Comparison of ENCODE assay signal across 8 mouse cellular contexts in genomic region chr1:75494878-75495548, GRCm38 (mm10). TPM values are rescaled to one million over a fixed set of nuclear protein-coding genes. Genes with fewer than 3 reads are reported as not detected.
DNase-seq lines count a peak whose midpoint lies in the region; ATAC-seq and TF ChIP-seq lines count a peak whose summit lies in the region.
"Had no signal": no experiment of that assay in that cellular context is flagged by ENCODE, and none has a peak within 500 bp of the region (broad histone marks: within the 10 kb centered on the region; RNA-seq: fewer than 3 reads in every experiment).

No protein-coding gene starts in this region.

- H3K36me3 ChIP-seq in thymus, adult 2 months (ENCODE audit: control insufficient read depth, insufficient read depth, low read length), result no peaks in the 10 kb centered on the region
- peaks cover 5% of the 10 kb centered on the region for H3K36me3 ChIP-seq in forebrain, embryonic 16.5 days (ENCODE audit: control insufficient read depth, insufficient read depth)
- peaks cover 92% of the 10 kb centered on the region for H3K36me3 ChIP-seq in limb, embryonic 14.5 days (ENCODE audit: control insufficient read depth, insufficient read depth, low read length)
- H3K36me3 ChIP-seq in stomach, postnatal 0 days (ENCODE audit: control insufficient read depth, insufficient read depth, low read length), result peaks cover 14% of the 10 kb centered on the region; the same call in 1 of the 2 replicates

- no peak overlapping the region; the same call in 1 of the 2 replicates for H3K27ac ChIP-seq in thymus, adult 2 months (ENCODE audit: control insufficient read depth, insufficient read depth, low read length)
- no peak overlapping the region for H3K27ac ChIP-seq in forebrain, embryonic 16.5 days (ENCODE audit: low read length)
- no peak overlapping the region for H3K27ac ChIP-seq in limb, embryonic 14.5 days (replicated peaks; ENCODE audit: low read depth, low read length)
- no peak overlapping the region for H3K27ac ChIP-seq in stomach, postnatal 0 days (replicated peaks)
- H3K27ac ChIP-seq: heart, embryonic 13.5 days had no signal

- peak; percentile 25 for DNase-seq in thymus, adult 2 months
- no peak for DNase-seq in thymus, postnatal 25 days
- DNase-seq in brain, adult 2 months (ENCODE audit: low read depth, low spot score), result peak; percentile 72
- peak; percentile 84 for DNase-seq in limb, embryonic 14.5 days (ENCODE audit: low spot score)
- peak; percentile 70 for DNase-seq in stomach, postnatal 0 days (ENCODE audit: low spot score)
- no peak for DNase-seq in frontal cortex, postnatal 14 days (ENCODE audit: low spot score in 2 of 2)

- WGBS in thymus, adult 2 months, result 67% methylated on average over 12 of the region's 12 CpGs
- WGBS in forebrain, embryonic 16.5 days, result 48% methylated on average over 12 of the region's 12 CpGs
- WGBS in limb, embryonic 14.5 days, result 40% methylated on average over 12 of the region's 12 CpGs
- 44% methylated on average over 12 of the region's 12 CpGs for WGBS in stomach, postnatal 0 days

- H3K4me1 ChIP-seq in thymus, adult 2 months (replicated peaks; ENCODE audit: control insufficient read depth, insufficient read depth, low read length), result no peaks in the 10 kb centered on the region
- no peaks in the 10 kb centered on the region for H3K4me1 ChIP-seq in forebrain, embryonic 16.5 days (replicated peaks; ENCODE audit: control insufficient read depth, insufficient read depth, low read length)
- H3K4me1 ChIP-seq in limb, embryonic 14.5 days (ENCODE audit: control insufficient read depth, insufficient read depth, low read length), result no peaks in the 10 kb centered on the region; the same call in 1 of the 2 replicates
- H3K4me1 ChIP-seq in stomach, postnatal 0 days (replicated peaks; ENCODE audit: control insufficient read depth, insufficient read depth), result no peaks in the 10 kb centered on the region
- H3K4me1 ChIP-seq: heart, embryonic 13.5 days had no signal

- H3K27me3 ChIP-seq in thymus, adult 2 months (ENCODE audit: control insufficient read depth, insufficient read depth, low read length), result no peaks in the 10 kb centered on the region
- no peaks in the 10 kb centered on the region for H3K27me3 ChIP-seq in forebrain, embryonic 16.5 days (replicated peaks; ENCODE audit: control insufficient read depth, insufficient read depth, low read length)
- no peaks in the 10 kb centered on the region for H3K27me3 ChIP-seq in limb, embryonic 14.5 days (ENCODE audit: control insufficient read depth, insufficient read depth, low read length)
- no peaks in the 10 kb centered on the region for H3K27me3 ChIP-seq in stomach, postnatal 0 days (ENCODE audit: control insufficient read depth, insufficient read depth, low read length)
- H3K27me3 ChIP-seq: heart, embryonic 13.5 days had no signal

- 0 out of 2 replicates have a peak, but pooled peaks have one; percentile 23 for ATAC-seq in forebrain, embryonic 16.5 days
- peak; percentile 38; the same call in 1 of the 2 replicates for ATAC-seq in limb, embryonic 14.5 days (ENCODE audit: low FRiP score, low read depth)
- peak; percentile 70 for ATAC-seq in stomach, postnatal 0 days (ENCODE audit: low FRiP score, low TSS enrichment)

- no peak for TF ChIP-seq CTCF in thymus, adult 2 months (IDR thresholded peaks at IDR 0.05; ENCODE audit: borderline replicate concordance, control insufficient read depth, extremely low read depth, insufficient read depth, low read length, poor library complexity)
- TF ChIP-seq CTCF in stomach, postnatal 0 days (IDR thresholded peaks at IDR 0.05; ENCODE audit: low read depth), result peak; percentile 88

- H3K9me3 ChIP-seq in forebrain, embryonic 16.5 days (ENCODE audit: control insufficient read depth, low read length), result no peaks in the 10 kb centered on the region
- H3K9me3 ChIP-seq in limb, embryonic 14.5 days (ENCODE audit: control insufficient read depth, low read length), result no peaks in the 10 kb centered on the region
- no peaks in the 10 kb centered on the region for H3K9me3 ChIP-seq in stomach, postnatal 0 days (ENCODE audit: control insufficient read depth, low read length)
- H3K9me3 ChIP-seq: heart, embryonic 13.5 days had no signal

- H3K4me3 ChIP-seq in thymus, adult 2 months (ENCODE audit: control insufficient read depth, insufficient read depth, low read length), result no peak overlapping the region
- H3K4me3 ChIP-seq in forebrain, embryonic 16.5 days (replicated peaks; ENCODE audit: low read length), result no peak overlapping the region
- no peak overlapping the region for H3K4me3 ChIP-seq in limb, embryonic 14.5 days (replicated peaks; ENCODE audit: low read length)
- H3K4me3 ChIP-seq in stomach, postnatal 0 days (ENCODE audit: low read depth, low read length), result no peak overlapping the region
- H3K4me3 ChIP-seq: heart, embryonic 13.5 days had no signal

- TF ChIP-seq EP300 in stomach, postnatal 0 days (optimal IDR thresholded peaks at IDR 0.05), result no peak

- no peak overlapping the region for H3K4me2 ChIP-seq in forebrain, embryonic 16.5 days (ENCODE audit: low read length)
- no peak overlapping the region for H3K4me2 ChIP-seq in limb, embryonic 14.5 days (replicated peaks; ENCODE audit: low read depth, low read length, severe bottlenecking)
- H3K4me2 ChIP-seq in stomach, postnatal 0 days (replicated peaks; ENCODE audit: low read depth), result no peak overlapping the region
- H3K4me2 ChIP-seq: heart, embryonic 13.5 days had no signal

- no peak overlapping the region for H3K9ac ChIP-seq in forebrain, embryonic 16.5 days (replicated peaks; ENCODE audit: low read depth, low read length)
- H3K9ac ChIP-seq in limb, embryonic 14.5 days (ENCODE audit: low read depth, low read length, severe bottlenecking), result no peak overlapping the region
- H3K9ac ChIP-seq in stomach, postnatal 0 days (ENCODE audit: low read length), result no peak overlapping the region
- H3K9ac ChIP-seq: heart, embryonic 13.5 days had no signal

- no peak for TF ChIP-seq POLR2A in thymus, adult 2 months (IDR thresholded peaks at IDR 0.05; ENCODE audit: control insufficient read depth, extremely low read depth, insufficient read depth, low read length, poor library complexity)
- no peak for TF ChIP-seq POLR2A in limb, embryonic 14.5 days (IDR thresholded peaks at IDR 0.05; ENCODE audit: borderline replicate concordance, extremely low read depth, insufficient read depth, insufficient read length)

RNA-seq across cellular contexts. Expression of gene Obsl1, which starts 11.2 kb away (rescaled TPM):
- 17.9 and 23.1 TPM in 2 replicates for polyA plus RNA-seq in thymus, adult 2 months (2012; rRNA removed)
- 19.6 and 21.6 TPM in 2 replicates for polyA plus RNA-seq in forebrain, embryonic 16.5 days (2015; fragmentation: Nextera tagmentation; extraction: Ambion mirVana)
- 315 and 381 TPM in 2 replicates for polyA plus RNA-seq in limb, embryonic 14.5 days (2012; rRNA removed)
- polyA plus RNA-seq in limb, embryonic 14.5 days (2014; fragmentation: Nextera tagmentation; extraction: Ambion mirVana), result 108 and 120 TPM in 2 replicates
- polyA plus RNA-seq in stomach, postnatal 0 days (2015; fragmentation: Nextera tagmentation; extraction: Ambion mirVana), result 17.9 and 21.2 TPM in 2 replicates

RNA-seq across cellular contexts. Expression of gene Inha, which starts 11.9 kb away (rescaled TPM):
- polyA plus RNA-seq in thymus, adult 2 months (2012; rRNA removed), result 9.6 and 19.9 TPM in 2 replicates
- polyA plus RNA-seq in forebrain, embryonic 16.5 days (2015; fragmentation: Nextera tagmentation; extraction: Ambion mirVana), result 13.7 and 18.1 TPM in 2 replicates
- polyA plus RNA-seq in limb, embryonic 14.5 days (2012; rRNA removed), result 64.2 and 89.2 TPM in 2 replicates
- 10.0 and 10.5 TPM in 2 replicates for polyA plus RNA-seq in limb, embryonic 14.5 days (2014; fragmentation: Nextera tagmentation; extraction: Ambion mirVana)
- polyA plus RNA-seq in stomach, postnatal 0 days (2015; fragmentation: Nextera tagmentation; extraction: Ambion mirVana), result 4.7 and 6.1 TPM in 2 replicates

RNA-seq across cellular contexts. Expression of gene Tmem198, which starts 15.7 kb away (rescaled TPM):
- 3.0 and 3.5 TPM in 2 replicates for polyA plus RNA-seq in thymus, adult 2 months (2012; rRNA removed)
- 59.8 and 60.5 TPM in 2 replicates for polyA plus RNA-seq in forebrain, embryonic 16.5 days (2015; fragmentation: Nextera tagmentation; extraction: Ambion mirVana)
- 1.4 and 2.0 TPM in 2 replicates for polyA plus RNA-seq in limb, embryonic 14.5 days (2012; rRNA removed)
- polyA plus RNA-seq in limb, embryonic 14.5 days (2014; fragmentation: Nextera tagmentation; extraction: Ambion mirVana), result 0.51 and 1.1 TPM in 2 replicates
- 1.4 and 1.7 TPM in 2 replicates for polyA plus RNA-seq in stomach, postnatal 0 days (2015; fragmentation: Nextera tagmentation; extraction: Ambion mirVana)

RNA-seq across cellular contexts. Expression of gene Chpf, which starts 15.9 kb away (rescaled TPM):
- 38.7 and 43.7 TPM in 2 replicates for polyA plus RNA-seq in thymus, adult 2 months (2012; rRNA removed)
- 28.1 and 29.2 TPM in 2 replicates for polyA plus RNA-seq in forebrain, embryonic 16.5 days (2015; fragmentation: Nextera tagmentation; extraction: Ambion mirVana)
- polyA plus RNA-seq in limb, embryonic 14.5 days (2012; rRNA removed), result 104 and 148 TPM in 2 replicates
- polyA plus RNA-seq in limb, embryonic 14.5 days (2014; fragmentation: Nextera tagmentation; extraction: Ambion mirVana), result 61.6 and 65.0 TPM in 2 replicates
- 24.6 and 25.2 TPM in 2 replicates for polyA plus RNA-seq in stomach, postnatal 0 days (2015; fragmentation: Nextera tagmentation; extraction: Ambion mirVana)

RNA-seq across cellular contexts. Expression of gene Stk11ip, which starts 26.3 kb away (rescaled TPM):
- 73.2 and 93.0 TPM in 2 replicates for polyA plus RNA-seq in thymus, adult 2 months (2012; rRNA removed)
- 16.7 and 22.4 TPM in 2 replicates for polyA plus RNA-seq in forebrain, embryonic 16.5 days (2015; fragmentation: Nextera tagmentation; extraction: Ambion mirVana)
- 37.2 and 53.6 TPM in 2 replicates for polyA plus RNA-seq in limb, embryonic 14.5 days (2012; rRNA removed)
- 15.4 and 19.0 TPM in 2 replicates for polyA plus RNA-seq in limb, embryonic 14.5 days (2014; fragmentation: Nextera tagmentation; extraction: Ambion mirVana)
- polyA plus RNA-seq in stomach, postnatal 0 days (2015; fragmentation: Nextera tagmentation; extraction: Ambion mirVana), result 6.7 and 6.8 TPM in 2 replicates

Comparison
In these comparisons a context has a peak if more than half of its experiments do, and no peak if none do; other contexts are left out.
1. DNase-seq: peak in thymus, adult 2 months (single experiment), brain, adult 2 months (single experiment), limb, embryonic 14.5 days (single experiment) and stomach, postnatal 0 days (single experiment); none in thymus, postnatal 25 days (single experiment) and frontal cortex, postnatal 14 days (0 of 2).
2. RNA of gene Tmem198, which starts 15.7 kb away (polyA plus RNA-seq): 59.8 to 60.5 TPM in forebrain, embryonic 16.5 days; 3.0 to 3.5 TPM in thymus, adult 2 months, 1.4 to 1.7 TPM in stomach, postnatal 0 days and 0.51 to 2.0 TPM in limb, embryonic 14.5 days; every median in the first group is over 10 times any median in the second.
3. Peak in every context shown above with its lines, with median percentiles within 50 percentile points of each other: ATAC-seq.